Mouse (Mus musculus) spleen, adult 2 months (tissue): ENCODE results near the gene Atg10. TPM values are rescaled to one million over a fixed set of nuclear protein-coding genes. Genes with fewer than 3 reads are reported as not detected.

ENCODE experiments used
- DNase-seq, 2 experiments: peaks; one replicate each; pipeline versions ENCODE4 v3.0.0 to v3.0.0-alpha.2; 2012 to 2021; ENCODE audit warnings: low spot score in 2 of 2, low read depth in 1 of 2
- H3K27ac ChIP-seq: fragments of 200-500 bp; 2 replicates; pipeline ENCODE4 v1.5.1; 2012; ENCODE audit warnings: low read length, inconsistent platforms; ENCODE audit not compliant: insufficient read depth
- H3K27me3 ChIP-seq: fragments of 200-500 bp; 2 replicates; pipeline ENCODE4 v1.6.1; 2012; ENCODE audit warnings: mild to moderate bottlenecking, moderate library complexity, low read length, inconsistent platforms; ENCODE audit not compliant: control insufficient read depth, insufficient read depth
- H3K36me3 ChIP-seq: fragments of 200-500 bp; 2 replicates; pipeline ENCODE4 v1.6.1; 2012; ENCODE audit warnings: mild to moderate bottlenecking, low read length, inconsistent platforms; ENCODE audit not compliant: control insufficient read depth, insufficient read depth
- H3K4me1 ChIP-seq: fragments of 200-500 bp; 2 replicates; pipeline ENCODE4 v1.6.1; 2011; ENCODE audit warnings: inconsistent platforms; ENCODE audit not compliant: control insufficient read depth, insufficient read depth, insufficient read length
- H3K4me3 ChIP-seq: fragments of 200-500 bp; 2 replicates; pipeline ENCODE4 v1.5.1; 2011; ENCODE audit warnings: mild to moderate bottlenecking, inconsistent platforms; ENCODE audit not compliant: insufficient read depth, insufficient read length; ENCODE audit errors: extremely low read depth
- CTCF ChIP-seq: fragments of 200-500 bp; IDR thresholded peaks from 2 replicates; pipeline ENCODE4 v1.5.1; 2011; ENCODE audit warnings: mild to moderate bottlenecking, inconsistent platforms; ENCODE audit not compliant: insufficient read depth, insufficient read length, insufficient replicate concordance; ENCODE audit errors: extremely low read depth
- POLR2A ChIP-seq: fragments of 200-500 bp; IDR thresholded peaks from 2 replicates; pipeline ENCODE4 v1.6.1; 2011; ENCODE audit warnings: low read depth, low read length, inconsistent platforms
- WGBS: fragments of 180-500 bp; shearing (Covaris S2); methylation state at CpG from one replicate; pipeline ENCODE4 v1.1.7; 2018; 5-methylcytosine and 5-hydroxymethylcytosine counted together
- polyA plus RNA-seq: library from polyadenylated mRNA; depleted of rRNA; stranded (reverse); fragments of >200 nt; gene quantifications from 2 replicates; pipeline ENCODE4 v1.2.3, GENCODE M21; 2012; rRNA removed

Gene Atg10
- polyA plus RNA-seq, 1 experiment, result 0.95 TPM

DNA sequence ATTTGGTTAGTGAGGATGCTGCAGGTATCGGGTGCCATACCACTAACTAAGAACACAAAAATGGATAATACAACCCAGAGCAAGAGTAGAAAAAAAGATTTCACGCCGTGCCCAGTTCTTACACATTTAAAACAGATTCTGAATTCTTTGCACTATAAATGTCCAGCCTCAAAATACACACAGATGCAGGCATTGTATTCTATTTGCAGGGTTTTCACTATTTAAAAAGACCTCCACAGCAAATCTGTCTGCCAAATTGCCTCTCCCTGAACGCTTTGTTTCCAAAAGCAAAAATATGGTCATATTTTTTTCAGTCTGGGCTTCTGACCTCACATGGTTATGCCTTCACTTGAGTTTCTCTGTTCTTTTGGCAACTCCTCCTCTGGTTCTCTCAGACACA, 328.9 kb downstream of the Atg10 start:
- no peaks in the 10 kb centered on the region for H3K36me3 ChIP-seq
- H3K4me1 ChIP-seq, result no peaks in the 10 kb centered on the region
- TF ChIP-seq POLR2A (no peak), CTCF (no peak)
- no peaks in the 10 kb centered on the region for H3K27me3 ChIP-seq
- 93% methylated on average over 4 of the region's 4 CpGs for WGBS
- DNase-seq, result no peak
- no peak overlapping the region for H3K27ac ChIP-seq
- no peak overlapping the region for H3K4me3 ChIP-seq

- Histone ChIP-seq H3K4me1 (no peaks in the 10 kb centered on the region), H3K27ac (no peak overlapping the region)
- no peak for DNase-seq
Measured at GRCm38 (mm10) chr13:90890111-90890510, 333.7 kb downstream of the Atg10 start.

GRCm38 (mm10) chr13:90886568-90886983, 337.2 kb downstream of the Atg10 start:
- Histone ChIP-seq H3K27me3 (no peaks in the 10 kb centered on the region), H3K27ac (no peak overlapping the region), H3K4me1 (no peaks in the 10 kb centered on the region), H3K36me3 (no peaks in the 10 kb centered on the region), H3K4me3 (peak overlapping the region; percentile 20; the same call in 1 of the 2 replicates)
- DNase-seq, result peak; percentile 12 to 22
- TF ChIP-seq CTCF (peak; percentile 53; the same call in 1 of the 2 replicates), POLR2A (no peak)
- WGBS, result 4% methylated on average over 18 of the region's 18 CpGs

More at GRCm38 (mm10) chr13:90890111-90890510, 333.7 kb downstream of the Atg10 start:
- Histone ChIP-seq H3K36me3 (no peaks in the 10 kb centered on the region), H3K4me3 (no peak overlapping the region), H3K27me3 (no peaks in the 10 kb centered on the region)
- TF ChIP-seq POLR2A (no peak), CTCF (no peak)
- WGBS, result 84% methylated on average over 5 of the region's 5 CpGs

DNA sequence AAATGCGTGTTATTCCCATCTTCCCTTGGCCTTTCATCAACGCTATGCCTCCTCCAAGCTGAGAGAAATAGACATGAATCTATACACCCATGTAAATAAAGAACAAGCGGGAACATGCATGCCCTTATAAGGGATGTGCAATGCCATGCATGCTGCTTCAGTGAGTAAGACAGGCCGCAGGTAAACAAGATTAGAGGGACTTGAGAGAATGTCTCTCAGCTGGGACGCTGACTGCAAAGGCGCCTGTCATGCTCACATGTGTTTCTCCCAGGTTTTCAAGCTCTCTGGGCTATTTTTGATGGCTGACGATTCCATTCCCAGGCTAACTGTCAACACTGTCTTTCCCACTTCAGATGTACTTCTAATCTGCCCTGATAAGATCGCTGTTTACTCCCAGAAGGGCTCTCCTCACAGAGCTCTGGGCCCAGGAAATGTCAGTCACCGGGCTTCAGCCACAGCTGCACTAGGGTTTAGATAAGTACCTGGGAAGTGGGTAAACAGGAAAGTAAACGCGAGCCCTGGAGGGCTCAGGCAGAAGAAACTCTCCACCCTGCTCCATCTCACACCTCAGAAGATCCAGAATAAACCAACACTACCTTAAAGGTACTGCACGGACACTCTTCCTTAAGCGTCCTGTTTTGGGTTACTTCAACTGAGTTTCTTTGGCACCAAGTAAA, 337.8 kb downstream of the Atg10 start:
- DNase-seq, result no peak
- Histone ChIP-seq H3K36me3 (no peaks in the 10 kb centered on the region), H3K27me3 (no peaks in the 10 kb centered on the region), H3K27ac (no peak overlapping the region), H3K4me3 (no peak overlapping the region), H3K4me1 (no peaks in the 10 kb centered on the region)
- WGBS, result 52% methylated on average over 13 of the region's 13 CpGs
- TF ChIP-seq POLR2A (no peak), CTCF (no peak)

Other genes with a start within 250 kb of the Atg10 start
- gene Ssbp2, start 236.3 kb upstream of the Atg10 start, polyA plus RNA-seq, result 7.2 and 8.9 TPM in 2 replicates